Mouse (Mus musculus) cerebellum, adult 18-20 months (tissue): ENCODE data around the gene Kxd1.
"Not testable (repeated sequence)": the region's sequence is repeated elsewhere in the genome, so short reads cannot be mapped to it uniquely, and the experiment has no call there.

Experiments
- DNase-seq, 2 experiments: peaks; one replicate each; pipeline ENCODE4 v3.0.0; 2021

Gene Kxd1

DNA sequence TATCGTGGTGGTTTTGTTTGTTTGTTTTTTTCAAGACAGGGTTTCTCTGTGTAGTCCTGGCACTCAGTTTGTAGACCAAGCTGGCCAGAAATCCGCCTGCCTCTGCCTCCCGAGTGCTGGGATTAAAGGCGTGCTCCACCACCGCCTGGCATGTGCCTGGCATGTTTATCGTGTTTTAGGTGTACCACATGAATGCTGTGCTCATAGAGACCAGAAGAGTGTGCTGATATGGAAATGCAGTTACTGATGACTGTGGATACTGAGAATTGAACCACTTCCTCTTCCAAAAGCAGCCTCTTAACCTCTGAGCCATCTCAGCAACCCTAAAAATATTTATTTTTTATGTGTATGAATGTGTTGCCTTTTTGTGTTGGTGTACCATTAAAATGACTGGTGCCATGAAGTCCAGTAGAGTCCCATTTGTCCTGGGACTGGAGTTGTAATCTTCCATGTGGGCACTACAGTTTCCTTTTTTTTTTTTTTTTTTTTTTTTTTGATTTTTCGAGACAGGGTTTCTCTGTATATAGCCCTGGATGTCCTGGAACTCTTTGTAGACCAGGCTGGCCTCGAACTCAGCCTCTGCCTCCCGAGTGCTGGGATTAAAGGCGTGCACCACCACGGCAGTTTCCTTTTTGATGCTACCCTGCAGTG, 15.4 kb downstream of the Kxd1 start:
- no peak for DNase-seq

DNA sequence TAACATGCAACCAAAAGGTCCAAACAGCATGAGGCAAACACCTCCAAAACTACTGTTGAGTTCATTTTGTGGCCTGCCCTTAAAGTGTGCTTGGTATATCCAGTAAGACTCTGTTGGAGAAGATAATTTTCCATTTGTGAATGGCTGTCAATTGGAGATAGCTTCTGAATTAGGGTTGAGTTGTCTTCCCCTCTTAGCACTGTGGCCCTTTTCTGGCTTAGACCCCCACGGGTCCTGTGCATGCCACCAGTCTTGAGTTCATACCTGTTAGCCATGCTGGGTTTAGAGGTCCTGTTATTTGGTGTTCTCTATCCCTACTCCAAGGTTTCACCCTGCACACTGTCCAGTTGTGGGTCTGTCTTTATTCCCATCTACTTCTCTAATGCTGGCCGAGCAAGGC, 16.0 kb downstream of the Kxd1 start:
- no peak for DNase-seq

DNA sequence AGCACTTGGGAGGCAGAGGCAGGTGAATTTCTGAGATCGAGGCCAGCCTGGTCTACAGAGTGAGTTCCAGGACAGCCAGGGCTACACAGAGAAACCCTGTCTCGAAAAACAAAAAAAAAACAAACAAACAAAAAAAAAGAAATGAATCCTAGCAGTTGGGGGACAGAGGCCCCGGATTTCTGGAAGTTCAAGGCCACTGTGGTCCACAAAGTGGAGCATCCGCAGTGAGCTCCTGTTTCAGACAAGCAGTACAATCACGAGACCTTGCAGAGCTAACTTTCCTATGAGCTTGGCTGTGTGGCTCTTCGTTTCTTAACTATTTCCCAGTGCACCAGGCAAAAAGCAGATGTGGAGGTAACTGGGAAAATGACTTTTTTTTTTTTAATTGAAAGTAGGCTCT, 16.6 kb downstream of the Kxd1 start:
- DNase-seq = not testable (repeated sequence)

DNA sequence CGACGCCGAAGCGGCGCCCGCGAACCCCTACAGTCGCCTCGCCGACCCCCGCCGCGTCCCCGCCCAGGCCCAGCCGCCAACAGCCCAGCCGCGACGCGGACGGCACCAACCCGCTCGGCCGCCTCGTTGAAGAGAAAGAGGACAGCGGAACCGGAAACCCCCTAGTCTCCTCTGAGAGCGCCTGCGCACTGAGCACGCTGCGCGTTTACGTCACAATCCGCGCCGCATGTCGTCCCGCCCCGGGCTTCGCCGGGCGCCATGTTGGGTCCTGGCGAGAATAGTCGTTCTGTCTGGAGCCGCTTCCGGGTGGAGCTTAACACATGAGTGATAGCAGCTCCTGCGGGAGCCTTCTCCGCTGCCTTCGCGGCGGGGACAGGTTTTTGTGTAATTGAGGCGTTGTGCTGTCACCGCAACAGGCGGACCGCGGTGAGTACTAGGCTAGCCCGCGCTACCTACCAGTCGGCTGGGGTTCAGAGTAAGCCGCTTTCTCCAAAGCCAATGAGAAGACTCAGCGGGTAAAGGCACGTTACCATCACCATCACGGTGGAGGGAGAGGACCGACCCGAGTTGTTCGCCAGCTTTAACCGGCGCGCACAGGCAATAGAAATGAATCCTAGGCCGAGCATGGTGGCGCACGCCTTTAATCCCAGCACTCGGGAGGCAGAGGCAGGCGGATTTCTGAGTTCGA, 17.4 kb downstream of the Kxd1 start, which contains the start of gene Uba52:
Gene Uba52, minus strand, starts transcription at position 574 of the 688 bp plus-strand sequence.
- peak; percentile 96 to 98 for DNase-seq

DNA sequence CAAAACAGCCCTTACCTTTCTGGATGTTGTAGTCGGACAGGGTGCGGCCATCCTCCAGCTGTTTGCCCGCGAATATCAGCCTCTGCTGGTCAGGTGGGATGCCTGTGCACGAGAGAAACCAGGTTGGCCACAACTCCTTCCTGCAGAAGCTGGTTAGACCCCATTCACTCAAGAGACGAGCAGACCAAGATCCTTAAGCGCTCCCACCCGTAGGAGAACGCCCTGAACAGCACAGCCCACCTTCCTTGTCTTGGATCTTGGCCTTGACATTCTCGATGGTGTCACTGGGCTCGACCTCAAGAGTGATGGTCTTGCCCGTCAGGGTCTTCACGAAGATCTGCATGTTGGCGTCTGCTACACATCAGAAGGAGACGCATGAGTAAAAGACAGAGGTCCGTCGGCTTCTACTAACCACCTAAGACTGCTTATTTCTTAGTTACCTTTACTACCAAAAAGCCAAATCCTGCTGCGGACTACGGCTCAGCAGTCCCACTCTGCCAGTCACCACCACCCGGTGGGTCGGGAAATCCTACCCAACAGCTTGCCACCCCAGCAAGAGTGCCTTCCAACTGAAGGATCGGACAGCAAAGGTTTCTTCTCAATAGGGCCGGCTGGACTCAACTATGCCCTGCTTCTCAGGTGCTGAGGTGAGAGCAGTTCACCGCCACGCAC, 18.3 kb downstream of the Kxd1 start:
- DNase-seq = no peak

DNA sequence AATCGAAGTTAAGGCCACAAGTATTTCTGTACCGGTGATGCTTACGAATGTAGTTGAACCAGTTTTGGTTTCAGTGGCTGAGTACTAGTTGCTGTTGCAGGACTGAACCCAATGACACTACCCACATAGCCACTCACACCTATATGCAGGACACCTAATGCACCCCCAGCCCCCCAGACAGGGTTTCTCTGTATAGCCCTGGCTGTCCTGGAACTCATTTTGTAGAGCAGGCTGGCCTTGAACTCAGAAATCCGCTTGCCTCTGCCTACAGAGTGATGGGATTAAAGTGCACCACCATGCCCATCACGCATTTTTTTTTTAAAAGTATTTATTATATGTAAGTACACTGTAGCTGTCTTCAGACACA, 20.7 kb downstream of the Kxd1 start:
- DNase-seq = no peak

DNA sequence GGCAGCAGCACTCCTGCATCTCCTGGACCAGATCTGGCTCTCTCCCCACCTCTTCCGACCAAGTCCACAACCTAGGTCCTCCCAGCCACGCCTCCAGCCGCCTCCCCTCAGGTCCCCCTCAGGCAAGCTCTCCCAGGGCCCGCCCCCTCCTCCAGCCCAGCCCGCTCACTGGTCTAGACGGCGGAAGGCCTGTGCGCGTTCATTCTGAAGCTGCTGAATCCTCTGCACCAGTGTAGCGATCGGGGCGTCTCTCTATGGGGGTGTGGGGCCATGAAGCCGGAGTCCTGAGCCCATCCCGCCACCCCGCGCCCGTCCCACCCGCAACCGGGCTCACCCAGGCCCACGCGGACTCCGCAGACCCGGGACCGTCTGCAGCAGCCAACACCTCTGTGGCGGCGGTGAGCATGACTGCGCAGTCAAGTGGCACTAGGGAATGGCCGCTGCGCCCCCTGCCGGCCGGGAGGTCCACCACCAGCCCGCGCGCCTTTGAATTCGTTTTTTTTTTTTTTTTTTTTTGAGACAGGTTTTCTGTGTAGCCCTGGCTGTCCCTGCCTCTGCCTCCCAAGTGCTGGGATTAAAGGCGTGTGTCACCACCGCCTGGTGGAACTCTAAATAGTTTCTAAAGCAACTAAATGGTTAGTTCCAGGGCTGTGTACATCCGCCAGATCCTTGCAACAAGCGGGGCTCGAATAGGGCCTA, 21.3 kb downstream of the Kxd1 start, which contains the start of gene Rex1bd:
Gene Rex1bd, minus strand, starts transcription at position 425 of the 699 bp plus-strand sequence.
- peak; percentile 94 to 97 for DNase-seq

DNA sequence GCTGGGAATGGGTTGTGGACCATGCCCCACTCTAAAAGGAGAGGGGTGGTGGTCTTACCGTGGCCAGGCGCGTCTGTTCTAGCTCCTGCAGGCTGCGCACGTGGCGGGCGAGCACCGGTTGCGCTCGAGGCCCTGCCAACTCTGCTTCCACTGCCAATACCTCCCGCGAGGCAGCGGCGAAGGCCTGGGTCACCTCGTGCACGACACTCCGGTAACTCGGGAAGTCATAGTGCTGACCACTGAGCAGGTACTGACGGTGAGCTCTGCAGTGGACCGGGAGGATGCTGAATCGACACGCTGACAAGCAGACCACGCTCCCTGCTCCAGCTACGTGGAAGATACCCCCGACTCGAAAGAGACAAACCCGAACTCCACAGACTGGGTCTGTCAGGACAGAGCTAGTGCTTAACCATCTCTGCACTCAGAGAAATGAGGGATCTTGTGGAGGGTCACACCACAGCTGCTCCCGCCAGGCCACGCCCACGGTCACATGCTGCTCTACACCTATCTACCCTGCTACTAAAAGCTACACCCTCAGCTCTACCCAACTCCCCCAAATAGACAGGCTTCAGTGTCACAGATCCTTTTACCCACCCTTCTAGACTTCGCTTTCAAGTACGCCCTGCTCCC, 21.9 kb downstream of the Kxd1 start:
- no peak for DNase-seq

DNA sequence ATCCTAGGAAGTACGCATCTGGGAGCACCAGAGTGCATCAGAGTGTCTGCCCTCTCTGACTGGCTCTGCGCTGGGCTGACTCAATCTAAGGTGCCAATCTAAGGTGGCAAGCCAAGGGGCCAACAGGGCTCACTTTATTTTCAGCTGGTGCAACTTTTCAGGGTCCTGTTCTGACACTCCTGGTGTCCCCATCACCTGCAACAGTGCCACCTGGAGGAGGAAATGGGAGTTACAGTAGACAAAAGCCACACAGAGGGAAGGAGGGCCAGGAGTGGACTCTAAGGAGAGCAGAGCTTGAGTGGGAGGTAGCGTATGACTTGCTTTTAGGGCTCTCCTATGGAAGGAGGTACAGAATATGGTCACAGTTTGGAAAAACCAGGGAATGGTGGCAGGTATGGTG, 22.9 kb downstream of the Kxd1 start:
- DNase-seq = peak; percentile 86 to 90

DNA sequence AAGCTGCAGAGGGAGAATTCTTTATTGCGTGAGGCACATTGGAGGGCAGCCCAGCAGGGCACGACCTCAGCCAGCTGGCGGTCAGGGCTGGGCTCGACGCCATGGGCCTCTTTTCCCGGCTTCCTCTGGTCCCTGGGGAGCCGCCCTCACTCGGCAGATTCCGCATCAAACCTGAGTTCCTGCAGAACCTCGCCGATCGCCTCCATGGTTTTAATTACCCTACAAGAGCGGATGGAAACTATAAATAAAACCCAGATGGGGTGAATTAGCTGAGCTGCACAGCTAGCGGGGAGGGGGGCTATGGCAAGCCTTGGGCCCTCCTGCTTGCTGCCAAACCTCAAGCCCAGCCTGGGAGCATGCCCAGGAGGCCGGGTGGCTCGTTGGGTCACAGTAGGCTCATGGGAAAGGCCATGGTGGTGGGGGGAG, 23.5 kb downstream of the Kxd1 start:
- peak; percentile 41 to 66 for DNase-seq

DNA sequence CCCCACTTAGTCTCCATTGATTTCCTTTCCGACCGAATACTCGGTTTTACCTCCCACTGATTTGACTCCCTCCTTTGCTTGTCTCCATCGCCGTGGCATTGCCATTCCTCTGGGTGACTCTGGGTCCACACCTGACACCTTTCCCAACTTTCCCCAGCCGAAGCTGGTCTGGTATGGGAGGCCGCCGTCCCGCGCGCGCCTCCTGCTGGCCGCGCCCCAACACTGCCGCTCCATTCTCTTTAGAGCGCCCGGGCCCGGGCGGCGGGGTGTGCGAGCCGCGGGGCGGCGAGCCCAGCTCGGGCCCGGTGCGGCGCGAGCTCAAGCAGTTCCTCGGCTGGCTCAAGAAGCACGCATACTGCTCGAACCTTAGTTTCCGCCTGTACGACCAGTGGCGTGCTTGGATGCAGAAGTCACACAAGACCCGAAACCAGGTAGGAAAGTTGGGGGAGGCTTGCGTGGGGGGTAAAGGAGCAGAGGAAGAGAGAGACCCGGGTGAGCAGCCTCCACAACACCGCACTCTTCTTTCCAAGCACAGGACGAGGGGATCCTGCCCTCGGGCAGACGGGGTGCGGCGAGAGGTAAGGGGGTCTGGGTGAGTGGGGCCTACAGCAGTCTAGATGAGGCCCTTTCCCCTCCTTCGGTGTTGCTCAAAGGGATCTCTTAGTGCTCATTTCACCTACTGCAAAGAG, 24.6 kb downstream of the Kxd1 start:
- peak; percentile 73 to 85 for DNase-seq

DNA sequence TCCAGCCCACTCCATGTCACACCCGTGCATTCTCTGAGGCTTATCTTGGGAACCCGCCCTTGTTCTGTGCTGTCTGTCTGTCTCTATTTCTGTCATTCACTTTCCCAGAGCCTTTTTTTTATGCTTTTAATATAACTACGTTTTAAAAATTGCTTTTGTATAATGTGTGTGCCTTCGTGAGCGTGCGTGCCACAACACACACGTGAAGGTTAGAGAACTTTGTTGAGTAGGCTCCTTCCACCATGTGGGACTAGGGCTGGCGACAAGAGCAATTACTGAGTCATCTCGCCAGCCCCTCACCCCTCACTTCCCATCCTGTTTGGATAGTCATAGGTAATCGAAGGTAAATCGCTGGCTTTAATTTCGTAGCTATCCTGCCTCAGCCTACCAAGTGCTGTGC, 25.2 kb downstream of the Kxd1 start:
- no peak for DNase-seq

DNA sequence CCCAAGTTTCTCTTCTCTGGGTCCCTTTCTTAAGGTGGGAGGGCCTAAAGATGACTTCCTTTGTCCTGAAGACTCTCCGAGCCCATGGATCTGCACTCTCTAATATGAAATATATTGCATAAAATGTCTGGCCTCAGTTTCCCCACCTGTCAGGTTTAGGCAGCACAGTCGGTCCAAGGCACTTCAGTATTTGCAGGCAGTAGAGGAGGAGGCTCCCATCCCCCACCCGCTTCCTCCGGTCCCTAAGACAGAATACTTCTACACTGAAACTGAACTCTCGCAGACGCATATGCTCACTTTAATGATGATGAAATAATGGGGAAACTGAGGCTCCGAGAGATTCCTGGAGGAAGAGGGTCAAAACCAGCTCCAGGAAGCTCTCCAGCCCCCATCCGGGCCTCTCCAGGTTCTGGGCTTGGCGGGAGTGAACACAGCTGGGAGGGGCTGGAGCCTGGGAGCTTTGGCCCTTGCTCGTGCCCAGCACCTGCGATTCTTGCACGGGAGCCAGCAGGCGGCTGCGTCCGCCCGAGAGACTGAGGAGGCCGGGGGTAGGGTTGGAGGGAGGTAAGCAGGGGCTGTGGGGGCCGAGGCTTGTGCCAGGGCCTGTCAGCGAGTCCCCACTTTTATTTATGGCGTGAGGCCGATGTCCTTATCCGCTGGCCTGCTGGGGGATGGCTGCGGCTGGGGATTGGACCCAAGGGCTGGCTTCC, 25.8 kb downstream of the Kxd1 start:
- DNase-seq = peak; percentile 56 to 58

DNA sequence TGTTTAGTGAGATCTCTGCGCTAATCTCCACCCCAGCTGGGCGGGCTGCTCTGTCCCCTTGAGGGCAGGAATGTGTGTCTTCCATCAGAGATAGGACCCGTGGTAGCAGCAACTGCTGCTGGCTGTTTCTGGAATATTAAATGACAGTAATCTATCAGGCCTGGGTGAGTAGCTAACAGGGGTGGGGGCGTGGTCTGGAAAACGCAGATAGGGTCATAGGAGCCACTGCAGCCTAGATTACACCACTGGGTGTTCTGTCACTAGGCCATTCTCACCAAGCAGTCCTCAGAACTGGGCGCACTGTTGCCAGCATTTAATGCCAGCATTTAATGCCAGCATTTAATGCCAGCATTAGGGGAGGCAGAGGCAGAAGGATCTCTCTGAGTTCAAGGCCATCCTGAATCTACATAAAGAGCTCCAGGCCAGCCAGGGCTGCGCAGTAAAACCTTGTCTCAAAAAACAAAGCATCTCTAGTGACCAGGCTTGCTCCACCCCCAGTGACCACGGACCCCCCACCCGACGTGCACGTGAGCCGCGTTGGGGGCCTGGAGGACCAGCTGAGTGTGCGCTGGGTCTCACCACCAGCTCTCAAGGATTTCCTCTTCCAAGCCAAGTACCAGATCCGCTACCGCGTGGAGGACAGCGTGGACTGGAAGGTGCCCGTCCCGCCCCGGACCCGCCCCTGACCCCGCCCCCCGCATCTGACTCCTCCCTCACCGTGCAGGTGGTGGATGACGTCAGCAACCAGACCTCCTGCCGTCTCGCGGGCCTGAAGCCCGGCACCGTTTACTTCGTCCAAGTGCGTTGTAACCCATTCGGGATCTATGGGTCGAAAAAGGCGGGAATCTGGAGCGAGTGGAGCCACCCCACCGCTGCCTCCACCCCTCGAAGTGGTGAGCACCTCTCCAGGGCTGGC, 27.1 kb downstream of the Kxd1 start:
- peak; percentile 71 to 79 for DNase-seq

DNA sequence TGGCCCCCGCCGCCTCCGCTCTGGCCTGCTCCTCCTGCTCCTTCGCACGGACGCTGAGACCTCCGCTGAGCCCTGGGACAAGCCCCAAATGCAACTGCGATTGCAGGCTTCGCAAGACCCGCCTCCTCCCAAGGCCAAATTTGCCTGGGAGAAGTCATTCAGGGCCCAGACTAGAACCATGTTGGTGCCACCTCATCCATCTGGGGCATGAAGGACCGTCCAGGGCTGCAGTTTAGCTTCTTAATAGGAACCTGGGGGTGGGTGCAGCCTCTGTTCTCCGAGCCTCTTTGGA, 32.0 kb downstream of the Kxd1 start:
- DNase-seq = no peak

DNA sequence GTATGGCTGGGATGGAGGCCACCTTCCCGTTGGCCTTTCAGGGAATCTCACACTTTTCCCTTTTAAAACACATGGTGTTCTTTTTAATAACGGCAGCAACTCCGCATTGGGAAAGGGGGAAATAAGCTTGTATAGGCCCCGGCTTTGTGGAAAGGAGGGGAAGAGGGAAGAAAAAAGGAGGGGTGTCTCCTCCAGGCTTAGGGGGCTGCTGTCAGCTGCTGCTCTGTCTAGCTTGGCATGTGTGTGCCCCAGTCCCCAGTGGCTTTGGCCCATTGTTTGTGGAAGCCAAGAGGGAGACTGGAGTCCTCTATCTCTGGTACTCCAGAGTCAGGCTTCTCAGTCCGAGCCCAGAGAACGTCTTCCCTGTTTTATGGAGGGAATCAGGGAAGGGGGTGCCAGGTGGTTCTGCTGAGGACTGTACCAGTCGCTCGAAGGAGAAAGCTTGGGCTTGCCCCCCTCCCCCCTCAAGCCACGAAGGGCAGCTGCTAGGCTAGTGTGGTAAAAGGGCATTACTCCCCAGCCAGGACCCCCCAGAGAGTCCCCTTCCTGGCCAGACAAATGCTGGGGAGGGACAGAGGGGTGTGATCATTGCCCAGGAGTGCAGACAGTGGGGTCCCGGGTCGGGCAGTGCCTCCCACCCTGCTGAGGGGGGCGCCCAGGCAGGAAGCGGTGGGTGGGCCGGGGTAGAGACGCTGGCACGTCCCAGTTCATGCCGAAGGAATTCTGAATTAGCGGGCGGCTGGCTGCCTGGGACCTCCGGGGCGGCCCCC, 32.6 kb downstream of the Kxd1 start:
- DNase-seq = no peak

DNA sequence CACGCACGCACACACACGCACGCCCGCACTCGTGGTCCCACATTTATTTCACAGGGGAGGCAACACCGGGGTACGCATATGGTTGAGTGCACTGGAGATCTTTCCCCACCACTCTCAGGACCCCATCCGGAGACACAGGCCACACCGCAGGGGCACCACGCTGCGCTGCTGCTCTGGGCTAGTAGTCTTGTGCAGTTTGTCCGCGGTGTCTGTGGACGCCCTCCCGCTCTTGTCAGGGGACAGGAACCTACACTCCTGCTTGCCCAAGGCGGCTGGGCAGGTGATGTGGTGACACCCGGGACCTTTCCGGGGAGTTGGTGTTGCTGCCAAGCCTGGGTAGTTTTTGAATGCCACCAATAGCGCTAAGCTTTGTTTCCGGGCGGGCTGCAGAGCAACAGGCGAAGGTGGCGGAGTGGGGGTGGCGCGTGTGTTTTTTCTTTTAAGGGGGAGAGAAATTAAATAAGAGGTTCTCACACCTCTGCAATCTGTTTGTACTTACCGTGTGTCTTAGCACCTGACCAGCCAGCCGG, 33.3 kb downstream of the Kxd1 start:
- DNase-seq = no peak

DNA sequence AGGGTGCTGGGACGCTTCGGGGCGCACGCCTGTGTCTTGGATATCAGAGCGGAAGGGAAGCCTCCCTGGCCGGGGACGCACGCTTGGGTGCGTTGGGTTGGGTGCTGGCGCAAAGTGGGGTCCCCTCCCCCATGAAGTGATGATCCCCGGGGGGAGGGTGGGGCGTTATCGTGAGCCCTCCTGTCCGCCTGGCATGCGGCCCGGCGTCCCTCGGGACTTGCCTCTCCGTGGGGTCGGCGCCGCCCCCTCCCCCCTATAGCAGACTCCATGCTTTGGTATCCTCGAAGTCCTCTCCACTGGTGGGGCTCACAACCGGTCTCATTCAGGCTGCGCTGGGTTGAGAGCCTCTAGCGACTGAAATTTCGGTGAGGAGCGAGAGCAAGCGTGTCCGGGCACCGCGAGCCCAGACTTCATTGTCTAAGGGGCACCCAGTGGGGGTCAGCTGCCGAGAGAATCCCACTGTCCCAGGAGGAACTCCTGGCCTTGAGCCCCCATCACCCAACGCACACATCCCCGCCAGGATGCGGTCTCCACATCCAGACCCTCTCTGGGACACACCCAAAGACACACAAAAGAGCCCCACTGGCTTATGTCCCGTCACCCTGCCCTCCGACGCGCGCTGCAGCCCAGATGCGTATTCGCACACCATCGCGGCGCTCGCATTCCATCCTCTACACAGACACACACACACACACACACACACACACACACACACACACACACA, 33.9 kb downstream of the Kxd1 start:
- DNase-seq = peak in 1 of 2 experiments; percentile 25
